Mouse (Mus musculus): ENCODE data around the gene Baiap2. TPM values are rescaled to one million over a fixed set of nuclear protein-coding genes. Genes with fewer than 3 reads are reported as not detected.

Gene Baiap2
- 11.9 and 12.6 TPM in 2 replicates for polyA plus RNA-seq (2014; fragmentation: Nextera tagmentation; extraction: Ambion mirVana)

DNA sequence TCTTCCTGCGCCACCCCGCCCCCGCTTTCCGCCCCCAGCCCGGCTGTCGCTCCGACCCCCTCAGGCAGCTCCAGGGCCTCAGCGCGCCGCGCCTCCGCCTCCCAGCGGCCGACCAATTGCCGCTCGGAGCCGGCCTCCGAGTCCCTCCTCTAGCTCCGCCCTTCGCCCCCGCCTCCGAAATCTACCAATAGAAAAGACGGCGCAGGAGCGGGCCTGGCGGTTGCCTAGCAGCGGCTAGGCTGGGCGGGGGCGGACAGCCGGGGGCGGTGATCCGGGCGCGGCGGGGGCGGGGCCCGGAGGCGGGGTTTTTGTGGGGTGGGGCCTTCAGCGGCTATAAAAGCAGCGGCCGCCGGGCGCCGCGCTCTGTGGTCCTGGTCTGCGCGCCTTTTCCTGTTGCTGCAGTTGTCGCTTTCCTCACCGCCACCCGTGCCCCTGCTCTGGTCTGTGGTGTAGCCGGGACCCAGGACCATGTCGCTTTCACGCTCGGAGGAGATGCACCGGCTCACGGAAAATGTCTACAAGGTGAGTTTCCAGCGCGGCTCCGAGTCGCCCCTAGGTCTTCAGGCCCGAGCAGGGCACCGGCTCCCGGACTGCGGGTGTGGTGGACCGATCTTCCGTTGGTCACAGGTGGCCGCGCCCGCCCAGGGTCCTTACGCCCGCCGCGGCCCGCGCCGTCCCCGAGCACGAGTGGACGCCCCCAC is at the start of gene Baiap2:
Gene Baiap2 (plus strand): TSS at position 37 of the 701 bp plus-strand sequence.
- Histone ChIP-seq H3K4me2 (ENCODE audit: low read depth) (peak within 1 kb of the TSS; percentile 97), H3K4me1 (ENCODE audit: control insufficient read depth, insufficient read depth, low read length) (peaks cover 18% of the 10 kb centered on the region; the same call in 1 of the 2 replicates), H3K27ac (ENCODE audit: low read depth, low read length) (peak within 1 kb of the TSS; percentile 53; the same call in 1 of the 2 replicates), H3K27me3 (ENCODE audit: control insufficient read depth, insufficient read depth, low read length) (no peaks in the 10 kb centered on the region), H3K4me3 (ENCODE audit: low read depth, low read length) (peak within 1 kb of the TSS; percentile 71), H3K9ac (ENCODE audit: low read length) (peak within 1 kb of the TSS; percentile 63), H3K9me3 (ENCODE audit: control insufficient read depth, low read length) (no peaks in the 10 kb centered on the region), H3K36me3 (ENCODE audit: control insufficient read depth, insufficient read depth, low read length) (no peaks in the 10 kb centered on the region)
- ATAC-seq (ENCODE audit: insufficient read depth, low FRiP score, low TSS enrichment) (peak; percentile 95), DNase-seq (ENCODE audit: low spot score) (peak; percentile 99)
- under 1% methylated on average over 69 of the region's 79 CpGs for WGBS

DNA sequence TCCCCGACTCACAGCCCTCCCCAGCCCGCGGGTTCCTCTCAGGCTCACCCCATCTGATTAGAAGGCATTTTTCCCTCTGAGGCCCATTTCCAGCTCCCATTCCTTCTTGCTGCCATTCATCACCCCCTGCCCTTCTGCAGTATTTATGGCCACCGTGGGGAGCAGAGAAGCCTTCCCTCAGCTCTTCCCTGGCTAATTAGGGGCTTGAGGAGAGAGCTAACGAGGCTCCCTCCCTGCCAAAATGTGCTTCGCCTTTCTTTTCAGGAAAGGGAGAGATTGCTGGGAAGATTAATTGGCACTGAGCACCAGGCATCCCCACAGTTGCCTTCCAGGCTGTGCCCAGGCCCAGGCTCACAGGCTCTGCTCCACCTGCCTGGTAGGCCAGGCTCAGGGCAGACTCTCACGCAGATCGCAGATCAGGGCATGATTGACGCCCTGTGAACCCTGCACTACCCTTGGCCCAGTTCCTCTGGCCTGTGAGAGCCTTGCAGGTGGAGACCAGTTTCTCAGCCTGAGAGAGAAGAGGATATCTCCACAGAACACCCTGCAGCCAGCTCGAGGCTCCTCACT is 48.8 kb upstream of the Baiap2 start:
- H3K9me3 ChIP-seq (ENCODE audit: control insufficient read depth, low read length): no peaks in the 10 kb centered on the region
- H3K27ac ChIP-seq (ENCODE audit: low read depth, low read length): peak overlapping the region; percentile 64

DNA sequence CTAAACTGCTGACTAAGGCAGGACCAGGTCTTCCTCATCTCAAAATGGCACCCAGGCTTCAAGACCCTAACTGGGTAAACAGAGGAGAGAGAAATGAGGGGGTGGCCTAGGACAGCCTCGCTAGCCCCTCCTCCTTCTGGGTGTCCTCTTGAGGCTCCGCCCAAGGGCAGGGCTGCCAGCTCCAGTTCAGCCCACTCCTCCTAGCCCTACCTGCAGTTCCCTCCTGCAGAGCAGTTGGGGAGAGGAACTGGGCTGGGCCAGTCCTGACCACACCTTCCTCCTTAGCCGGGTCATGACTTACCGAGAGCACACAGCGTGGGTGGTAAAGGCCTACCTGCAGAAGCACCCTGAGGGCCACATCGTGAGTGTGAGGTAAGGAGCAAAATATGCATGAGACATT is 47.9 kb upstream of the Baiap2 start:
- ATAC-seq (ENCODE audit: insufficient read depth, low FRiP score, low TSS enrichment): no peak
- H3K27me3 ChIP-seq (ENCODE audit: control insufficient read depth, insufficient read depth, low read length): no peaks in the 10 kb centered on the region
- H3K9me3 ChIP-seq (ENCODE audit: control insufficient read depth, low read length): no peaks in the 10 kb centered on the region
- H3K4me3 ChIP-seq (ENCODE audit: low read depth, low read length): no peak overlapping the region
- peaks cover 10% of the 10 kb centered on the region for H3K36me3 ChIP-seq (ENCODE audit: control insufficient read depth, insufficient read depth, low read length)
- no peak for DNase-seq (ENCODE audit: low spot score)
- H3K9ac ChIP-seq (ENCODE audit: low read length): no peak overlapping the region
- H3K27ac ChIP-seq (ENCODE audit: low read depth, low read length): no peak overlapping the region
- WGBS: 60% methylated on average over 6 of the region's 6 CpGs
- H3K4me1 ChIP-seq (ENCODE audit: control insufficient read depth, insufficient read depth, low read length): no peaks in the 10 kb centered on the region
- no peak overlapping the region for H3K4me2 ChIP-seq (ENCODE audit: low read depth)

More for the DNA sequence above, 48.8 kb upstream of the Baiap2 start:
- 44% methylated on average over 10 of the region's 10 CpGs for WGBS
- peak overlapping the region; percentile 6; the same call in 1 of the 2 replicates for H3K9ac ChIP-seq (ENCODE audit: low read length)
- no peaks in the 10 kb centered on the region for H3K4me1 ChIP-seq (ENCODE audit: control insufficient read depth, insufficient read depth, low read length)
- H3K4me2 ChIP-seq (ENCODE audit: low read depth): no peak overlapping the region
- no peak for ATAC-seq (ENCODE audit: insufficient read depth, low FRiP score, low TSS enrichment)
- H3K4me3 ChIP-seq (ENCODE audit: low read depth, low read length): no peak overlapping the region
- no peak for DNase-seq (ENCODE audit: low spot score)
- peaks cover 12% of the 10 kb centered on the region for H3K36me3 ChIP-seq (ENCODE audit: control insufficient read depth, insufficient read depth, low read length)
- H3K27me3 ChIP-seq (ENCODE audit: control insufficient read depth, insufficient read depth, low read length): no peaks in the 10 kb centered on the region

DNA sequence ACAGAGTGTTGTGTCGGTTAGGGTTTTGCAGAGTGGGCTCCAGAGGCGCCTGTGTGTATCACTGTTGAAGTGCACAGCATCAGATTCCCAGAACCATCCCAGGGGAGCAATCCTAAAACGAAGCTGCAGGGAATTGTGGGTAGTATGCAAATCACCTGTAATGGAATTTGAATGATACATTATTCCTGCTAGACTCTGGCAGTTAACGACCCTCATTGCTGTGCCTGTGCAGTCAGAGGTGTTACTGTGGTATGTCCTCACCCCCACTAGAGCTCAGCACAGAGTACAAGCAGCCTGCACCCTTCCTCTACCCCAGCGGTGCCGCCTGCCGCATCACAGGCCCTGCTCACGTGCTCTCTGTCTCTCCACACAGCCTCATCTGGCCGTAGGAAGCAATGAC is 45.5 kb upstream of the Baiap2 start:
- Histone ChIP-seq H3K27me3 (ENCODE audit: control insufficient read depth, insufficient read depth, low read length) (no peaks in the 10 kb centered on the region), H3K27ac (ENCODE audit: low read depth, low read length) (no peak overlapping the region), H3K9ac (ENCODE audit: low read length) (no peak overlapping the region), H3K4me1 (ENCODE audit: control insufficient read depth, insufficient read depth, low read length) (no peaks in the 10 kb centered on the region), H3K4me2 (ENCODE audit: low read depth) (no peak overlapping the region), H3K36me3 (ENCODE audit: control insufficient read depth, insufficient read depth, low read length) (peaks cover 8% of the 10 kb centered on the region), H3K4me3 (ENCODE audit: low read depth, low read length) (no peak overlapping the region), H3K9me3 (ENCODE audit: control insufficient read depth, low read length) (no peaks in the 10 kb centered on the region)
- DNase-seq (ENCODE audit: low spot score) (peak; percentile 49), ATAC-seq (ENCODE audit: insufficient read depth, low FRiP score, low TSS enrichment) (no peak)
- WGBS: 84% methylated on average over 9 of the region's 9 CpGs

DNA sequence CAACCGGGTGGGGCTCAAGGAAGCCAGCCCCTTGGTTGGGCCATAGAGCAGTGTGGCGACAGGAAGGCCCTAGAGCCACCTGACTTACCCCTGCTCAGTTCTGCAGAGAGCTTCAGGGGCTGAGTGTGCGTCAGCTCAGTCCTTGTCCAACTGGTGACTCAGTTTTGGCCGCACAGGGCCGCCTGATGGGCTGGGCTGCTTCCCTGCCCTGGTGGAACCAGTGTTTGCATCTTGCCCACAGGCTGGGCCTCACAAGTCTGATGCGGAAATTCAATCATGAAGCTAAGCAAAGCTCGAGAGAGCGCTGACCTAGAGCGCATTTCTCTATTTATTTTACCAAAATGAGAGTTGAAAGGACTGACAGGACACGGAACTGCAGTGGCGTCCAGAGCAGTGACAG is 43.6 kb upstream of the Baiap2 start:
- DNase-seq (ENCODE audit: low spot score): no peak
- H3K4me1 ChIP-seq (ENCODE audit: control insufficient read depth, insufficient read depth, low read length): no peaks in the 10 kb centered on the region
- H3K27me3 ChIP-seq (ENCODE audit: control insufficient read depth, insufficient read depth, low read length): no peaks in the 10 kb centered on the region
- H3K9me3 ChIP-seq (ENCODE audit: control insufficient read depth, low read length): no peaks in the 10 kb centered on the region
- H3K9ac ChIP-seq (ENCODE audit: low read length): no peak overlapping the region
- H3K27ac ChIP-seq (ENCODE audit: low read depth, low read length): no peak overlapping the region
- peaks cover 8% of the 10 kb centered on the region for H3K36me3 ChIP-seq (ENCODE audit: control insufficient read depth, insufficient read depth, low read length)
- H3K4me2 ChIP-seq (ENCODE audit: low read depth): no peak overlapping the region
- H3K4me3 ChIP-seq (ENCODE audit: low read depth, low read length): no peak overlapping the region
- no peak for ATAC-seq (ENCODE audit: insufficient read depth, low FRiP score, low TSS enrichment)
- whole genome bisulfite sequencing: 88% methylated on average over 11 of the region's 11 CpGs

DNA sequence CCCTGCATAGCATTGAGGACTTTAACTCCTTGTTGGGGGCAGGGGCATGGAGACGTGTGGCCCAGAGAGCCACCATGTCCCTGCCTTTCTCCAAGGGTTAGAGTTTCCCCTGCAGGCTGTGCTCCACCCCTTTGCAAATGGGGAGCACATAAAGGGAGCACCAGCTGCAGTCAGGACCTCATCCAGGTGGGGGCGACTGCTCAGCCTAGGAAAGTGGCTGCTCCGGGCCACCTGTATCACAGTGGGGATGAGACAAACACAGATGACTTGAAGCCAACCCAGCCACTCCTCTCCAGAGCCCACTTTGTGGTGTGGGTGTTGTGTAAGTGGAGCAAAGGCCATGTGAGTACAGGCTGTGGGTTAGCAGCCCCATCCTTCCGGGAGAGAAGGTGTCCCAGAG is 41.4 kb upstream of the Baiap2 start:
- no peaks in the 10 kb centered on the region for H3K27me3 ChIP-seq (ENCODE audit: control insufficient read depth, insufficient read depth, low read length)
- H3K36me3 ChIP-seq (ENCODE audit: control insufficient read depth, insufficient read depth, low read length): peaks cover 4% of the 10 kb centered on the region
- H3K9ac ChIP-seq (ENCODE audit: low read length): no peak overlapping the region
- no peaks in the 10 kb centered on the region for H3K4me1 ChIP-seq (ENCODE audit: control insufficient read depth, insufficient read depth, low read length)
- no peak overlapping the region for H3K4me3 ChIP-seq (ENCODE audit: low read depth, low read length)
- H3K27ac ChIP-seq (ENCODE audit: low read depth, low read length): no peak overlapping the region
- no peaks in the 10 kb centered on the region for H3K9me3 ChIP-seq (ENCODE audit: control insufficient read depth, low read length)
- H3K4me2 ChIP-seq (ENCODE audit: low read depth): no peak overlapping the region
- WGBS: 73% methylated on average over 4 of the region's 4 CpGs
- ATAC-seq (ENCODE audit: insufficient read depth, low FRiP score, low TSS enrichment): no peak
- no peak for DNase-seq (ENCODE audit: low spot score)

DNA sequence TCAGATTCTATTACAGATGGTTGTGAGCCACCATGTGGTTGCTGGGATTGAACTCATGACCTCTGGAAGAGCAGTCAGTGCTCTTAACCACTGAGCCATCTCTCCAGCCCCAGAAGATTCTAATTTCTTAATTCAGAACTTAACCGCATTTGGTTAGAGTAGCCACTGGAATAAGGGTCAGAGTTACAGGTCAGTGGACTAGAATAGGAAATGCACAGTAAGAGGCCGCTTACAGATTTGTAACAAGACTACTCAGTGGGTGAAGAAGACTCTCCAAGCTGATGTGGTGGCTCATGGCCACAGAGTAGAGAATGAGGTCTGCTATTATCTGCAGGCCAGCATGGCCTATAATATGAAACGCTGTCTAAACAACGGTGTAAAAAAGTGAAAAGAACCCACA is 39.7 kb upstream of the Baiap2 start:
- 78% methylated on average over 4 of the region's 4 CpGs for WGBS

DNA sequence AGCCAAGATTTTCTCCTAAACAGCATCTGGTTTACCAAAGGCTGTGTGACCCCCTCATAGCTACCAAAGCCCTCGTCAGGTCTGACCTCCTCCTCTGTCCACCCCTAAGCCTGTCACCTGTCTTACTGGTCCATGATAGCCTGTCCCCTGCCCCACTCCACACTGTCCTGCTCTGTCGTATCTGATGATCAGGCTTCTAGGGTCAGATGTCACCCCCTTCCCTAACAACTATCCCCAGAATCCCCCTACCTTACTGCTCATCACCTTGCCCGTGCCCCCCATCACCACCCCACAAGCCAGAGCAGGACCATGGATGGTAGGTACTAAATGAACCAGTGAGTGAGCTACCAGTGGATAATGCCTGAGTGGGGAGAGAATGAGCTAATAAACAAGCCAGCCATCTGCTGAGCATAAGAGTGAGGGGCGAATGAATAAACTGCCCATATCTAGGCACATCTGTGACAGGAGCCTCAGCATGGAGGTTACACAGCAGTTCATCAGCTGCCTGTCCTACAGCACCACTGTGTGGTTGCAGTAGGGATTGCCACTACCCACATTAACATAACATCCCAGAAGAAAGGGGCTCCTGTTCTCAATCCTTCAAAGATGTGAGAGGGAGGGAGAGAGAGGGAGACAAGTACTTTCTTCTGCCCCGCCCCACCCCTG is 37.8 kb upstream of the Baiap2 start:
- peak; percentile 79 for DNase-seq (ENCODE audit: low spot score)
- H3K27ac ChIP-seq (ENCODE audit: low read depth, low read length): no peak overlapping the region
- 46% methylated on average over 5 of the region's 5 CpGs for WGBS
- no peak overlapping the region for H3K4me3 ChIP-seq (ENCODE audit: low read depth, low read length)
- no peaks in the 10 kb centered on the region for H3K9me3 ChIP-seq (ENCODE audit: control insufficient read depth, low read length)
- no peak overlapping the region for H3K4me2 ChIP-seq (ENCODE audit: low read depth)
- ATAC-seq (ENCODE audit: insufficient read depth, low FRiP score, low TSS enrichment): peak; percentile 60; the same call in 1 of the 2 replicates
- no peaks in the 10 kb centered on the region for H3K36me3 ChIP-seq (ENCODE audit: control insufficient read depth, insufficient read depth, low read length)
- no peaks in the 10 kb centered on the region for H3K4me1 ChIP-seq (ENCODE audit: control insufficient read depth, insufficient read depth, low read length)
- no peak overlapping the region for H3K9ac ChIP-seq (ENCODE audit: low read length)
- H3K27me3 ChIP-seq (ENCODE audit: control insufficient read depth, insufficient read depth, low read length): no peaks in the 10 kb centered on the region

More for the DNA sequence above, 39.7 kb upstream of the Baiap2 start:
- H3K27ac ChIP-seq (ENCODE audit: low read depth, low read length): no peak overlapping the region
- peaks cover 2% of the 10 kb centered on the region; the same call in 1 of the 2 replicates for H3K36me3 ChIP-seq (ENCODE audit: control insufficient read depth, insufficient read depth, low read length)
- H3K9ac ChIP-seq (ENCODE audit: low read length): no peak overlapping the region
- no peaks in the 10 kb centered on the region for H3K4me1 ChIP-seq (ENCODE audit: control insufficient read depth, insufficient read depth, low read length)
- DNase-seq (ENCODE audit: low spot score): no peak
- no peaks in the 10 kb centered on the region for H3K9me3 ChIP-seq (ENCODE audit: control insufficient read depth, low read length)
- ATAC-seq (ENCODE audit: insufficient read depth, low FRiP score, low TSS enrichment): no peak
- H3K27me3 ChIP-seq (ENCODE audit: control insufficient read depth, insufficient read depth, low read length): no peaks in the 10 kb centered on the region
- no peak overlapping the region for H3K4me3 ChIP-seq (ENCODE audit: low read depth, low read length)
- no peak overlapping the region for H3K4me2 ChIP-seq (ENCODE audit: low read depth)
